Mouse (Mus musculus) gastrocnemius, adult 8-10 months (tissue): ENCODE results near the gene Mrps2. TPM values are rescaled to one million over a fixed set of nuclear protein-coding genes. Genes with fewer than 3 reads are reported as not detected.

Experiments used
- DNase-seq, 2 experiments: peaks; one replicate each; pipeline ENCODE4 v3.0.0; 2022; ENCODE audit warnings: low spot score in 2 of 2
- total RNA-seq, 4 experiments: library from RNA; stranded (reverse); gene quantifications; 2 replicates each; pipeline ENCODE4 v1.2.4; 2022

Gene Mrps2
- total RNA-seq, 4 experiments from 2014 or later = 22.3 to 24.7 (median 23.9) TPM

- no peak for DNase-seq
Measured at GRCm38 (mm10) chr2:28518231-28518630, 50.4 kb downstream of the Mrps2 start.

- DNase-seq = no peak
Measured at GRCm38 (mm10) chr2:28520581-28520980, 52.7 kb downstream of the Mrps2 start.

Other genes with a start within 250 kb of the Mrps2 start
- 1 to 10 TPM; 2.5 to 3.4 (median 3.0) TPM for gene Ppp1r26, start 21.3 kb upstream of the Mrps2 start, total RNA-seq
- not detected for gene 1700007K13Rik, start 1.7 kb upstream of the Mrps2 start, total RNA-seq
- gene Gbgt1, start 28.8 kb downstream of the Mrps2 start, total RNA-seq = under 1 TPM; 0.36 to 0.99 (median 0.62) TPM
- gene Gm10134, start 38.0 kb downstream of the Mrps2 start, total RNA-seq = 1 to 10 TPM in 1 of 4 experiments, not detected in 3; 1.6 TPM
- gene Ralgds, start 45.1 kb downstream of the Mrps2 start, total RNA-seq = 10 to 100 TPM in 2 of 4 experiments, 1 to 10 TPM in 2; 8.1 to 11.1 (median 9.4) TPM
- gene Cel, start 95.3 kb downstream of the Mrps2 start, total RNA-seq = not detected
- 1 to 10 TPM; 6.5 to 8.2 (median 7.4) TPM for gene Gtf3c5, start 115.7 kb downstream of the Mrps2 start, total RNA-seq
- not detected for gene Gfi1b, start 153.9 kb downstream of the Mrps2 start, total RNA-seq
- gene Tsc1, start 173.2 kb downstream of the Mrps2 start, total RNA-seq = 10 to 100 TPM; 43.1 to 59.9 (median 45.4) TPM
- not detected for gene Spaca9, start 231.7 kb downstream of the Mrps2 start, total RNA-seq
- gene Ak8, start 232.1 kb downstream of the Mrps2 start, total RNA-seq = not detected